Mouse (Mus musculus) E14TG2a.4 (cell line): ENCODE data around the gene Gtf2h3.
"Not testable (repeated sequence)": the region's sequence is repeated elsewhere in the genome, so short reads cannot be mapped to it uniquely, and the experiment has no call there.

Experiments
- H3K27me3 ChIP-seq: 2 replicates; pipeline ENCODE4 v1.6.1; 2014; ENCODE audit warnings: low read length, control low read depth; ENCODE audit not compliant: insufficient read depth
- H3K36me3 ChIP-seq: 2 replicates; pipeline ENCODE4 v1.6.1; 2014; ENCODE audit warnings: low read length, control low read depth; ENCODE audit not compliant: insufficient read depth
- H3K4me1 ChIP-seq: replicated peaks from 2 replicates; pipeline ENCODE4 v1.6.1; 2014; ENCODE audit warnings: low read depth, low read length, control low read depth
- H3K4me3 ChIP-seq: replicated peaks from 2 replicates; pipeline ENCODE4 v1.5.1; 2014; ENCODE audit warnings: mild to moderate bottlenecking, low read length
- H3K9me3 ChIP-seq: 2 replicates; pipeline ENCODE4 v1.6.1; 2014; ENCODE audit warnings: low read length, control low read depth
- CTCF ChIP-seq: conservative IDR thresholded peaks from 2 replicates; pipeline ENCODE4 v1.5.1; 2014; ENCODE audit warnings: low read length
- NANOG ChIP-seq: IDR thresholded peaks from 2 replicates; pipeline ENCODE4 v1.6.1; 2014; ENCODE audit warnings: borderline replicate concordance, low read length, mixed read lengths
- POU5F1 ChIP-seq: IDR thresholded peaks from 2 replicates; pipeline ENCODE4 v1.6.1; 2014; ENCODE audit warnings: low read length, borderline replicate concordance

Gene Gtf2h3

GRCm38 (mm10) chr5:124628448-124629363 lies 49.8 kb downstream of the Gtf2h3 start, which contains the start of gene Atp6v0a2:
Atp6v0a2 (plus strand) TSS chr5:124628576.
- Histone ChIP-seq H3K9me3 (no peaks in the 10 kb centered on the region), H3K4me1 (peaks cover 42% of the 10 kb centered on the region), H3K4me3 (peak within 1 kb of the TSS; percentile 97), H3K27me3 (no peaks in the 10 kb centered on the region), H3K36me3 (peaks cover 40% of the 10 kb centered on the region)
- TF ChIP-seq POU5F1 (no peak), CTCF (no peak), NANOG (no peak)

DNA sequence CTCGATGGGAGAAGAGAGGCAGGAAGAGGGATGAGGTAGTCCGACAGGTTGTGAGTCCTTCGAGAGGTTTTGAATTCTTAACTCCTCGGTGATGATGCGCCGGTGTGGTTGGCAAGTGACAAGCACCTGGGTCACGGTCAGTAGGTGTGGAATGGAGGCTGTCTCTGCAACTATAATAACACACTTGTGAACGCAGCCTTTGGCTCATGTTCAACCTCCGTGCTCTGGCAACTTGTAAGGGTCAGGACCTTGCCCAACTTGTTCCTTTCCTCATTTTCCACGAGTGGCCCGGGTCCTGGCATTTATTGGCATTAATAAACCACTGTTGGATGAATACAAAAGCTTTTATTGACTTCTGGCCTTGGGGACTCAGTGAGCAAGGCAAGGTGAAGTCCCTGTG lies 50.7 kb downstream of the Gtf2h3 start:
- Histone ChIP-seq H3K4me3 (peak overlapping the region; percentile 97), H3K4me1 (peaks cover 33% of the 10 kb centered on the region), H3K36me3 (peaks cover 34% of the 10 kb centered on the region), H3K27me3 (no peaks in the 10 kb centered on the region), H3K9me3 (no peaks in the 10 kb centered on the region)
- TF ChIP-seq NANOG (no peak), CTCF (no peak), POU5F1 (no peak)

- no peak overlapping the region for H3K4me3 ChIP-seq
- peaks cover 24% of the 10 kb centered on the region for H3K4me1 ChIP-seq
- no peaks in the 10 kb centered on the region for H3K9me3 ChIP-seq
- H3K27me3 ChIP-seq: no peaks in the 10 kb centered on the region
- TF ChIP-seq CTCF (no peak), POU5F1 (no peak), NANOG (no peak)
- H3K36me3 ChIP-seq: peaks cover 28% of the 10 kb centered on the region
These were observed 52.7 kb downstream of the Gtf2h3 start for GRCm38 (mm10) chr5:124631685-124632084.

GRCm38 (mm10) chr5:124632461-124632860 lies 53.5 kb downstream of the Gtf2h3 start:
- H3K4me3 ChIP-seq: no peak overlapping the region
- no peak for TF ChIP-seq POU5F1
- TF ChIP-seq CTCF: no peak
- TF ChIP-seq NANOG: no peak
- peaks cover 32% of the 10 kb centered on the region for H3K4me1 ChIP-seq
- peaks cover 28% of the 10 kb centered on the region for H3K36me3 ChIP-seq
- H3K27me3 ChIP-seq: no peaks in the 10 kb centered on the region
- no peaks in the 10 kb centered on the region for H3K9me3 ChIP-seq

GRCm38 (mm10) chr5:124633425-124633824 lies 54.5 kb downstream of the Gtf2h3 start:
- Histone ChIP-seq H3K36me3 (peaks cover 31% of the 10 kb centered on the region), H3K4me1 (peaks cover 33% of the 10 kb centered on the region), H3K27me3 (no peaks in the 10 kb centered on the region), H3K9me3 (no peaks in the 10 kb centered on the region), H3K4me3 (no peak overlapping the region)
- TF ChIP-seq POU5F1: no peak
- no peak for TF ChIP-seq CTCF
- no peak for TF ChIP-seq NANOG

DNA sequence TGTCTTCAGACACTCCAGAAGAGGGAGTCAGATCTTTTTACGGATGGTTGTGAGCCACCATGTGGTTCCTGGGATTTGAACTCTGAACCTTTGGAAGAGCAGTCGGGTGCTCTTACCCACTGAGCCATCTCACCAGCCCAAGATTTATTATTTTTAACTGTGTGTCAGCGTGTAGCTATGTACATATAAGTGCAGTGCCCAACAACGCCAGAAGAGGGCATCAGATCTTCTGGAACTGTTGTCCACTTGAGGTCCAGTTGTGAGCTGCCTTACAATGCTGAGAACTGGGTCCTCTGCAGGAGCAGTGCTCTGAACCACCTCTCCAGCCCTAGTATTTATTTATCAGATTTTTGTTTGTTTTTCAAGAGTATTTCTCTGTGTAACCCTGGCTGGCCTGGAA lies 56.1 kb downstream of the Gtf2h3 start:
- peak; percentile 53 for TF ChIP-seq CTCF

GRCm38 (mm10) chr5:124636139-124636538 lies 57.2 kb downstream of the Gtf2h3 start:
- H3K27me3 ChIP-seq: no peaks in the 10 kb centered on the region
- H3K9me3 ChIP-seq: no peaks in the 10 kb centered on the region
- H3K4me1 ChIP-seq: peaks cover 27% of the 10 kb centered on the region
- no peak overlapping the region for H3K4me3 ChIP-seq
- peaks cover 57% of the 10 kb centered on the region for H3K36me3 ChIP-seq
- TF ChIP-seq NANOG (no peak), CTCF (no peak), POU5F1 (no peak)

More for the DNA sequence above, 56.1 kb downstream of the Gtf2h3 start:
- H3K9me3 ChIP-seq, H3K27me3 ChIP-seq, H3K4me3 ChIP-seq: not testable (repeated sequence)
- Histone ChIP-seq H3K4me1 (peaks cover 32% of the 10 kb centered on the region), H3K36me3 (peaks cover 48% of the 10 kb centered on the region)

DNA sequence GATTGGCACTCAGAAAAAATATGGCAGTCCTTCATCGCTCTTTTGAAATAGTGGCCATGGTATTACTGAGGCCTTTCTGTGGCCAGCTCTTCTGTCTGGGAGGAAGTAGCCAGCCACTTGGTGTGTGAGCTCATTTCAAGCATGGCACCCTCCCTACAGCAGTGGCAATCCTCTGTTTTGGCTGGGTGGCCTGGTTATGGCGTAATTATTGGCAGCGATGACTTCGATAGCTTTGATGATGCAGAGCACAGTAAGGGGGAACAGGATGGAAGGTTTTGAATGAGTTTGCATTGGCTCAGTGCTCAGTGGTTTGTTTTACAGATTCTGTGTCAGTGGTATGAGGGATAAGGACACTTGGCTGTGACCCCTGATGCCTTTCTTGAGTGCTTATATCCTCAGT lies 57.8 kb downstream of the Gtf2h3 start:
- Histone ChIP-seq H3K4me1 (peaks cover 27% of the 10 kb centered on the region), H3K9me3 (no peaks in the 10 kb centered on the region), H3K36me3 (peaks cover 62% of the 10 kb centered on the region), H3K4me3 (no peak overlapping the region), H3K27me3 (no peaks in the 10 kb centered on the region)
- TF ChIP-seq NANOG (no peak), POU5F1 (no peak), CTCF (no peak)

- peaks cover 68% of the 10 kb centered on the region for H3K36me3 ChIP-seq
- H3K9me3 ChIP-seq: no peaks in the 10 kb centered on the region
- TF ChIP-seq CTCF (no peak), POU5F1 (no peak), NANOG (no peak)
- no peak overlapping the region for H3K4me3 ChIP-seq
- H3K4me1 ChIP-seq: peaks cover 27% of the 10 kb centered on the region
- H3K27me3 ChIP-seq: no peaks in the 10 kb centered on the region
These were observed 58.4 kb downstream of the Gtf2h3 start for GRCm38 (mm10) chr5:124637300-124637699.
